Mouse (Mus musculus) small intestine, adult 2 months (tissue): ENCODE measurements around the gene Gjc3. TPM values are rescaled to one million over a fixed set of nuclear protein-coding genes. Genes with fewer than 3 reads are reported as not detected.

Experiments used
- H3K27ac ChIP-seq: fragments of 200-500 bp; 2 replicates; pipeline ENCODE4 v1.5.1; 2012; ENCODE audit warnings: low read depth, low read length, control low read depth, inconsistent platforms; ENCODE audit not compliant: insufficient read depth
- H3K27me3 ChIP-seq: fragments of 200-500 bp; 2 replicates; pipeline ENCODE4 v1.6.1; 2012; ENCODE audit warnings: mild to moderate bottlenecking, moderate library complexity, low read length, inconsistent platforms; ENCODE audit not compliant: control insufficient read depth, insufficient read depth
- H3K36me3 ChIP-seq: fragments of 200-500 bp; 2 replicates; pipeline ENCODE4 v1.6.1; 2012; ENCODE audit warnings: mild to moderate bottlenecking, low read length, control low read depth, inconsistent platforms; ENCODE audit not compliant: control insufficient read depth, insufficient read depth
- H3K4me1 ChIP-seq: fragments of 200-500 bp; 2 replicates; pipeline ENCODE4 v1.6.1; 2012; ENCODE audit warnings: low read length, inconsistent platforms, mixed read lengths; ENCODE audit not compliant: control insufficient read depth, insufficient read depth, insufficient read length
- H3K4me3 ChIP-seq: fragments of 200-500 bp; 2 replicates; pipeline ENCODE4 v1.5.1; 2012; ENCODE audit warnings: low read depth, mild to moderate bottlenecking, control low read depth, inconsistent platforms, low read length, moderate library complexity
- CTCF ChIP-seq: fragments of 200-500 bp; IDR thresholded peaks from 2 replicates; pipeline ENCODE4 v1.5.1; 2012; ENCODE audit warnings: low read depth, mild to moderate bottlenecking, control low read depth, inconsistent platforms, low read length, moderate library complexity, mixed read lengths; ENCODE audit not compliant: insufficient replicate concordance, insufficient read length; ENCODE audit errors: extremely low read depth
- POLR2A ChIP-seq: fragments of 200-500 bp; IDR thresholded peaks from 2 replicates; pipeline ENCODE4 v1.6.1; 2012; ENCODE audit warnings: low read depth, mild to moderate bottlenecking, control low read depth, inconsistent platforms, low read length, moderate library complexity
- WGBS: fragments of 180-500 bp; shearing (Covaris S2); methylation state at CpG from one replicate; pipeline ENCODE4 v1.1.7; 2018; 5-methylcytosine and 5-hydroxymethylcytosine counted together
- polyA plus RNA-seq: library from polyadenylated mRNA; depleted of rRNA; stranded (reverse); fragments of >200 nt; gene quantifications from 2 replicates; pipeline ENCODE4 v1.2.3, GENCODE M21; 2012; rRNA removed

Gene Gjc3
- polyA plus RNA-seq, 1 experiment, result 0.08 TPM

DNA sequence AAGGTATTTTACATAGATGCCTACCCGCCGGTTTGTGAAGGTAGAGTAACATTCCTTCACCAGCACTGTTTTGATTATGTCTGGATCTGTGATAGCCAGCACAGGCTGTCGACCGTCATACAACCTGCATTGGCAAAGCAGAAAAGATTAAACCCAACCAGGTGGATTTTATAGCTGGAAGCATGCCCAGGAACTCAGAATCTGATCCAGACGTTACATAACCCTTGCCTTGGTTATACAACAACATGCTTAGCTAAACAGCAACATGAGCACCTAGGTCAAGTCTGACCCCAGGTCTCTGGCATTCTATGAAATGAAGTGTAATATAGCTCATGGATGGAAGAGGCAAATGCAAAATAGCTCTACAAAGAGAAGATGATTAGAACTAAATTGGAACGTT is 47.3 kb downstream of the Gjc3 start:
- WGBS, result 24% methylated on average over 6 of the region's 6 CpGs
- Histone ChIP-seq H3K36me3 (peaks cover 52% of the 10 kb centered on the region), H3K4me3 (no peak overlapping the region), H3K27me3 (no peaks in the 10 kb centered on the region), H3K4me1 (peaks cover 7% of the 10 kb centered on the region), H3K27ac (no peak overlapping the region)
- no peak for TF ChIP-seq POLR2A
- TF ChIP-seq CTCF, result no peak

DNA sequence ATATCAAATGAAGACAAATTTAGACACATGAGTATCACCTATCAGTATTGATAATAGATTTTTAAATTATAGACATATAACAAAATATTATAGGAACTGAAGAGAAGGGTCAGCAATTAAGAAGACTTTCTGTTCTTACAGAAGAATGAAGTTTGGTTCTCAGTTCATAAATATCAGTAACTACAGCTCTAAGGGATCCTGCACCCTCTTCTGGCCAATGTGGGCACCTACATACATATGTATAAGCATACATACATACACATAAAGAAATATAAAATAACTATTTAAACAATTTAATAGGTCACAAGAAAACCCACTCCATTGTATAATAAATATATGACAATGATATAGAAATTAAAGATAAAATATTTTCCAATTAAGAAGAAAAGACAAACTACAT is 48.4 kb downstream of the Gjc3 start:
- no peak overlapping the region for H3K27ac ChIP-seq
- TF ChIP-seq CTCF, result no peak
- TF ChIP-seq POLR2A, result no peak
- H3K27me3 ChIP-seq, result no peaks in the 10 kb centered on the region

DNA sequence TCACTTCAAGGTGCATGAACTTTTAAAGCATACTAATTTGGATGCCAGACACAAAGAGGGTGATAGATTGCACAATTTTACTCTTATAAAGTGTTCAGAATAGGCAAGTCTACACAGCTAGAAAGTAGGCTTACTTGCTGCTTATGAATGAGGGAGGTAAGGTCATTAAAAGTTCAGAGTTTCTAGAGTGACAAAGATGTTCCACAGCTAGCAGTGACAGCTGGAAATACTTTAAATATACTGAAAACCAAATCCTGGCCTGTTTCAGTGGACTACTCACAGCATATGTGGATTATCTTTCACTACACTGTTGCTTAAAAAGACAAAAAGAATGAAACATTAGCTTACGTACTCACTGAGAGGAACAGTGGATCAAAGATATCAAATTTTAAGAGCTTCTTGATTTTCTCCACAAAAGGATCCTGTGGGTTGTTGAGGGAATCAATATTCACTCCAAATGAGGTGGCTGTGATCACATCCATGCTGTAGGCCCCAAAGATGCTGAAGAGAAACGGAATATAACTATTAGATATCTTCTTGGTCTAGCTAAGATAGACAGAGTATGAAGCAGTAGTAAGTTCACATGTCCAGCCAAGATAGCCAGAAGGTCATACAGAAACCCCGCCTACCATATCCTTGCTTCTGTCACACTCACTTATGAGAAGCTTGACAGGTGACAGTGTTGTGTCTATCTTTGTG is 53.2 kb downstream of the Gjc3 start:
- TF ChIP-seq CTCF (no peak), POLR2A (no peak)
- H3K27me3 ChIP-seq, result no peaks in the 10 kb centered on the region
- H3K36me3 ChIP-seq, result peaks cover 58% of the 10 kb centered on the region
- 91% methylated on average over 3 of the region's 3 CpGs for WGBS
- peaks cover 4% of the 10 kb centered on the region for H3K4me1 ChIP-seq
- H3K4me3 ChIP-seq, result no peak overlapping the region
- no peak overlapping the region for H3K27ac ChIP-seq

More for the DNA sequence above, 48.4 kb downstream of the Gjc3 start:
- no peak overlapping the region for H3K4me3 ChIP-seq
- H3K4me1 ChIP-seq, result peaks cover 7% of the 10 kb centered on the region
- H3K36me3 ChIP-seq, result peaks cover 63% of the 10 kb centered on the region

Other genes with a start within 250 kb of the Gjc3 start
- gene Nyap1, start 221.5 kb downstream of the Gjc3 start, polyA plus RNA-seq, result 7.3 and 25.1 TPM in 2 replicates
- 72.9 and 209 TPM in 2 replicates for gene Tsc22d4, start 217.4 kb downstream of the Gjc3 start, polyA plus RNA-seq
- 40.0 and 75.4 TPM in 2 replicates for gene Ppp1r35, start 184.2 kb downstream of the Gjc3 start, polyA plus RNA-seq
- 11.0 and 41.7 TPM in 2 replicates for gene Mepce, start 175.4 kb downstream of the Gjc3 start, polyA plus RNA-seq
- 0.25 and 0.39 TPM in 2 replicates for gene Zcwpw1, start 175.3 kb downstream of the Gjc3 start, polyA plus RNA-seq
- 4.3 and 5.0 TPM in 2 replicates for gene Pilra, start 126.8 kb downstream of the Gjc3 start, polyA plus RNA-seq
- 4.8 and 5.4 TPM in 2 replicates for gene Pilrb1, start 105.0 kb downstream of the Gjc3 start, polyA plus RNA-seq
- 3.7 and 5.2 TPM in 2 replicates for gene Pilrb2, start 91.3 kb downstream of the Gjc3 start, polyA plus RNA-seq
- 19.2 and 46.0 TPM in 2 replicates for gene Cyp3a13, start 41.5 kb downstream of the Gjc3 start, polyA plus RNA-seq
- gene Azgp1, start 18.4 kb upstream of the Gjc3 start, polyA plus RNA-seq, result 0.15 TPM in 1 of 2 replicates, not detected in the other
- gene Smok3a, start 58.2 kb upstream of the Gjc3 start, polyA plus RNA-seq, result not detected in 2 replicates
- gene Smok3b, start 58.3 kb upstream of the Gjc3 start, polyA plus RNA-seq, result not detected in 2 replicates
- not detected in 2 replicates for gene Smok3c, start 90.1 kb upstream of the Gjc3 start, polyA plus RNA-seq
- 0.63 and 1.4 TPM in 2 replicates for gene Zkscan1, start 122.0 kb upstream of the Gjc3 start, polyA plus RNA-seq
- 2.5 and 3.2 TPM in 2 replicates for gene Zscan21, start 153.8 kb upstream of the Gjc3 start, polyA plus RNA-seq
- 0.28 and 0.81 TPM in 2 replicates for gene Zfp113, start 192.6 kb upstream of the Gjc3 start, polyA plus RNA-seq
- gene Cops6, start 198.0 kb upstream of the Gjc3 start, polyA plus RNA-seq, result 32.7 and 61.2 TPM in 2 replicates
- gene Ap4m1, start 208.9 kb upstream of the Gjc3 start, polyA plus RNA-seq, result 11.0 and 18.3 TPM in 2 replicates
- 10.8 and 25.2 TPM in 2 replicates for gene Mcm7, start 209.3 kb upstream of the Gjc3 start, polyA plus RNA-seq
- 25.5 and 46.4 TPM in 2 replicates for gene Taf6, start 224.4 kb upstream of the Gjc3 start, polyA plus RNA-seq
- 0.39 and 1.5 TPM in 2 replicates for gene Cnpy4, start 224.4 kb upstream of the Gjc3 start, polyA plus RNA-seq
- gene Mblac1, start 231.2 kb upstream of the Gjc3 start, polyA plus RNA-seq, result 2.4 and 3.0 TPM in 2 replicates